Mouse (Mus musculus): ENCODE results near the gene Kxd1.

DNA sequence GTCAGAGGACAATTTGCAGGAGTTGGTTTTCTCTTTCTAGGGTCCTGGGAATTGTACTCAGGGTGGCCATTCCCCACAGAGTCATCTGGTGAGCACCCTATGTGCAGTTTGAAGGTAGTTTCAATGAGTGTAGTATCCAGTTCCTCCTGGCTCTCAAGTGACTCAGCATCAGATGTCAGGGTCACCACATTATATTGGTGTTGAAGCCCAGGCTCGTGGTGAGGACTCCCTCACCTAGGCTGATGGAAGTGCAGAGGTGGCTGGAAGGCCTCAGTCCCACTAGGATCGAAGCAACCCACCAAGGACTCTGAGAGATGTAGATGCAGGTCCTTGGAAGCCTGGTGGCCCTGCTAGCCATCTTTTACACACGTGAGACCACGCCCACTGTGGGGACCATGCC lies 18.7 kb upstream of the Kxd1 start:
- TF ChIP-seq POLR2A (IDR thresholded peaks at IDR 0.05; ENCODE audit: borderline replicate concordance, control insufficient read depth, low read depth, low read length) = no peak
- TF ChIP-seq CTCF (IDR thresholded peaks at IDR 0.05; ENCODE audit: control insufficient read depth, insufficient read depth, low read length) = no peak
